13 mouse cellular contexts compared by ENCODE assay signal in genomic region chr11:111687769-111688168, GRCm38 (mm10).
DNase-seq lines count a peak whose midpoint lies in the region; ATAC-seq and TF ChIP-seq lines count a peak whose summit lies in the region.
"Had no signal": no experiment of that assay in that cellular context is flagged by ENCODE, and none has a peak within 500 bp of the region (broad histone marks: within the 10 kb centered on the region; RNA-seq: fewer than 3 reads in every experiment).

No protein-coding gene starts in this region.

- no peak for DNase-seq in limb, embryonic 10.5 days (ENCODE audit: low spot score)
- DNase-seq in MEL (ENCODE audit: low read depth, low spot score) = peak; percentile 98
- DNase-seq in cerebellum, postnatal 14 days = no peak
- DNase-seq in layer of hippocampus, postnatal 25 days (ENCODE audit: extremely low spot score in 1 of 2, low spot score in 1 of 2) = no peak
- no peak for DNase-seq in right cerebral cortex, postnatal 14 days
- DNase-seq: adrenal gland, postnatal 36 days; B cell, adult 2 months; heart, adult 11 months; lung, embryonic 14.5 days had no signal

- H3K9me3 ChIP-seq in limb, embryonic 12.5 days = no peaks in the 10 kb centered on the region
- no peaks in the 10 kb centered on the region for H3K9me3 ChIP-seq in limb, embryonic 10.5 days (replicated peaks)
- no peaks in the 10 kb centered on the region for H3K9me3 ChIP-seq in MEL (replicated peaks; ENCODE audit: insufficient read depth, low read length)
- no peaks in the 10 kb centered on the region for H3K9me3 ChIP-seq in intestine, embryonic 15.5 days
- H3K9me3 ChIP-seq: hindbrain, embryonic 12.5 days had no signal

- H3K79me2 ChIP-seq in MEL (ENCODE audit: control insufficient read depth, insufficient read depth, low read length, poor library complexity) = no peaks in the 10 kb centered on the region

- TF ChIP-seq RAD21 in MEL (IDR thresholded peaks at IDR 0.05; ENCODE audit: low read depth, low read length) = no peak; the same call in 1 of the 2 replicates

- H3K27ac ChIP-seq in limb, embryonic 12.5 days = peak overlapping the region; percentile 60; the same call in 1 of the 2 replicates
- H3K27ac ChIP-seq in limb, embryonic 10.5 days = no peak overlapping the region
- peak overlapping the region; percentile 93 for H3K27ac ChIP-seq in MEL (ENCODE audit: control insufficient read depth, low read depth, low read length)
- no peak overlapping the region for H3K27ac ChIP-seq in intestine, embryonic 15.5 days
- H3K27ac ChIP-seq: hindbrain, embryonic 12.5 days had no signal

- WGBS in limb, embryonic 12.5 days = 37% methylated on average over 3 of the region's 3 CpGs
- 75% methylated on average over 3 of the region's 3 CpGs for WGBS in limb, embryonic 10.5 days
- 35% methylated on average over 3 of the region's 3 CpGs for WGBS in intestine, embryonic 15.5 days

- TF ChIP-seq POLR2A in MEL (IDR thresholded peaks at IDR 0.05; ENCODE audit: control insufficient read depth in 1 of 2, insufficient read depth in 1 of 2, low read depth in 1 of 2, low read length in 2 of 2, poor library complexity in 1 of 2) = peak in 1 of 2 experiments; percentile 27; a peak in 1 of 4 replicates

- peaks cover 22% of the 10 kb centered on the region for H3K4me1 ChIP-seq in limb, embryonic 12.5 days (replicated peaks)
- peaks cover 16% of the 10 kb centered on the region; the same call in 1 of the 2 replicates for H3K4me1 ChIP-seq in limb, embryonic 10.5 days
- peaks cover 20 to 33% of the 10 kb centered on the region in 2 experiments for H3K4me1 ChIP-seq in MEL (ENCODE audit: control insufficient read depth in 1 of 2, insufficient read depth in 2 of 2, low read length in 2 of 2)
- H3K4me1 ChIP-seq in intestine, embryonic 15.5 days (replicated peaks) = no peaks in the 10 kb centered on the region
- H3K4me1 ChIP-seq: hindbrain, embryonic 12.5 days had no signal

- no peaks in the 10 kb centered on the region for H3K36me3 ChIP-seq in limb, embryonic 12.5 days
- no peaks in the 10 kb centered on the region for H3K36me3 ChIP-seq in limb, embryonic 10.5 days
- peaks cover 0 to 29% of the 10 kb centered on the region in 2 experiments; a peak in 2 of 4 replicates for H3K36me3 ChIP-seq in MEL (ENCODE audit: control insufficient read depth in 1 of 2, insufficient read depth in 2 of 2, low read length in 2 of 2)
- no peaks in the 10 kb centered on the region for H3K36me3 ChIP-seq in intestine, embryonic 15.5 days
- H3K36me3 ChIP-seq: hindbrain, embryonic 12.5 days had no signal

- TF ChIP-seq EP300 in MEL (IDR thresholded peaks at IDR 0.05; ENCODE audit: low read depth in 1 of 2, low read length in 2 of 2) = peak; percentile 99

- no peak overlapping the region for H3K4me2 ChIP-seq in limb, embryonic 12.5 days
- no peak overlapping the region for H3K4me2 ChIP-seq in intestine, embryonic 15.5 days (replicated peaks)
- H3K4me2 ChIP-seq: hindbrain, embryonic 12.5 days; lung, embryonic 14.5 days had no signal

- H3K4me3 ChIP-seq in limb, embryonic 12.5 days (replicated peaks) = no peak overlapping the region
- no peak overlapping the region for H3K4me3 ChIP-seq in limb, embryonic 10.5 days
- peak overlapping the region in 1 of 2 experiments; percentile 28; a peak in 2 of 4 replicates for H3K4me3 ChIP-seq in MEL (ENCODE audit: control insufficient read depth in 1 of 2, insufficient read depth in 1 of 2, low read depth in 2 of 2, low read length in 2 of 2)
- H3K4me3 ChIP-seq in intestine, embryonic 15.5 days (replicated peaks) = no peak overlapping the region
- H3K4me3 ChIP-seq: hindbrain, embryonic 12.5 days had no signal

- ATAC-seq in limb, embryonic 12.5 days (ENCODE audit: insufficient number of reproducible peaks, insufficient read depth, low FRiP score, low TSS enrichment, low read depth) = no peak
- peak; percentile 95 for ATAC-seq in intestine, embryonic 15.5 days
- peak; percentile 94 for ATAC-seq in megakaryocyte progenitor cell, adult 5-6 weeks (replicated peaks; ENCODE audit: poor library complexity)

- no peak overlapping the region for H3K9ac ChIP-seq in limb, embryonic 12.5 days (replicated peaks)
- H3K9ac ChIP-seq in MEL (ENCODE audit: control insufficient read depth, low read depth, low read length, poor library complexity, severe bottlenecking) = peak overlapping the region; percentile 20; the same call in 1 of the 2 replicates
- H3K9ac ChIP-seq in intestine, embryonic 15.5 days = no peak overlapping the region
- H3K9ac ChIP-seq: hindbrain, embryonic 12.5 days; lung, embryonic 14.5 days had no signal

- TF ChIP-seq CTCF in MEL (IDR thresholded peaks at IDR 0.05 in 2 of 3, conservative IDR thresholded peaks at IDR 0.05 in 1 of 3; ENCODE audit: control insufficient read depth in 1 of 3, insufficient read depth in 1 of 3, low read depth in 2 of 3, low read length in 3 of 3, poor library complexity in 1 of 3, severe bottlenecking in 1 of 3) = no peak

- H3K27me3 ChIP-seq in limb, embryonic 12.5 days = no peaks in the 10 kb centered on the region
- H3K27me3 ChIP-seq in limb, embryonic 10.5 days (ENCODE audit: low read depth, poor library complexity, severe bottlenecking) = no peaks in the 10 kb centered on the region
- no peaks in the 10 kb centered on the region for H3K27me3 ChIP-seq in MEL (ENCODE audit: control insufficient read depth in 1 of 2, insufficient read depth in 2 of 2, low read length in 2 of 2)
- H3K27me3 ChIP-seq in intestine, embryonic 15.5 days (replicated peaks) = no peaks in the 10 kb centered on the region
- H3K27me3 ChIP-seq: hindbrain, embryonic 12.5 days had no signal

TF ChIP-seq in MEL, 35 proteins besides CTCF, POLR2A, EP300 and RAD21:
- TF ChIP-seq HCFC1 (IDR thresholded peaks at IDR 0.05; ENCODE audit: low read depth, low read length) (peak; percentile 68), TBP (IDR thresholded peaks at IDR 0.05; ENCODE audit: low read depth, low read length) (peak; percentile 76), NELFE (IDR thresholded peaks at IDR 0.05; ENCODE audit: low read depth, low read length) (peak; percentile 34; the same call in 1 of the 2 replicates), POLR2AphosphoS5 (IDR thresholded peaks at IDR 0.05; ENCODE audit: borderline replicate concordance, low read depth, low read length) (no peak), E2F4 (IDR thresholded peaks at IDR 0.05; ENCODE audit: borderline replicate concordance, low read depth, low read length) (no peak), CHD2 (IDR thresholded peaks at IDR 0.05; ENCODE audit: low read length) (peak; percentile 63; the same call in 1 of the 2 replicates), GABPA (IDR thresholded peaks at IDR 0.05; ENCODE audit: low read depth, low read length) (no peak), MAX (IDR thresholded peaks at IDR 0.05; ENCODE audit: low read length) (peak; percentile 64; the same call in 1 of the 2 replicates), MXI1 (IDR thresholded peaks at IDR 0.05; ENCODE audit: low read depth, low read length) (peak; percentile 54; the same call in 1 of the 2 replicates), SIN3A (IDR thresholded peaks at IDR 0.05; ENCODE audit: low read length) (peak; percentile 86), USF2 (IDR thresholded peaks at IDR 0.05; ENCODE audit: borderline replicate concordance in 1 of 2, insufficient read depth in 1 of 2, low read depth in 1 of 2, low read length in 2 of 2) (no peak), GATA1 (IDR thresholded peaks at IDR 0.05; ENCODE audit: low read depth, low read length) (peak; percentile 99), SMC3 (IDR thresholded peaks at IDR 0.05; ENCODE audit: low read depth, low read length) (no peak), POLR2AphosphoS2 (IDR thresholded peaks at IDR 0.05; ENCODE audit: low read length) (peak; percentile 52; the same call in 1 of the 2 replicates), MYC (IDR thresholded peaks at IDR 0.05; ENCODE audit: low read depth, low read length) (peak; percentile 83), MEF2A (IDR thresholded peaks at IDR 0.05; ENCODE audit: extremely low read depth, insufficient replicate concordance, low read depth, low read length, poor library complexity, severe bottlenecking) (peak; percentile 67; the same call in 1 of the 2 replicates), JUND (IDR thresholded peaks at IDR 0.05; ENCODE audit: low read depth, low read length) (peak; percentile 82), ZNF384 (IDR thresholded peaks at IDR 0.05; ENCODE audit: low read depth, low read length) (peak; percentile 58; the same call in 1 of the 2 replicates), CHD1 (IDR thresholded peaks at IDR 0.05; ENCODE audit: low read depth, low read length) (no peak), USF1 (IDR thresholded peaks at IDR 0.05; ENCODE audit: low read depth, low read length) (no peak), ZMIZ1 (IDR thresholded peaks at IDR 0.05; ENCODE audit: low read depth, low read length) (peak; percentile 71; the same call in 1 of the 2 replicates), NRF1 (IDR thresholded peaks at IDR 0.05; ENCODE audit: insufficient read depth, low read depth, low read length, poor library complexity, severe bottlenecking) (no peak), MAFK (IDR thresholded peaks at IDR 0.05; ENCODE audit: borderline replicate concordance, low read depth, low read length) (0 out of 2 replicates have a peak, but pooled peaks have one; percentile 70), ETS1 (IDR thresholded peaks at IDR 0.05; ENCODE audit: low read depth, low read length) (peak; percentile 97), BHLHE40 (IDR thresholded peaks at IDR 0.05; ENCODE audit: borderline replicate concordance, low read depth, low read length) (peak; percentile 81), ELF1 (IDR thresholded peaks at IDR 0.05; ENCODE audit: low read depth, low read length) (peak; percentile 66; the same call in 1 of the 2 replicates), ZC3H11A (IDR thresholded peaks at IDR 0.05; ENCODE audit: low read depth, low read length) (no peak; the same call in 1 of the 2 replicates), MYB (IDR thresholded peaks at IDR 0.05; ENCODE audit: low read depth, low read length) (peak; percentile 98), KAT2A (conservative IDR thresholded peaks at IDR 0.05; ENCODE audit: low read depth, low read length) (peak; percentile 29; the same call in 1 of the 2 replicates), MAZ (IDR thresholded peaks at IDR 0.05; ENCODE audit: low read depth, low read length) (peak; percentile 32; the same call in 1 of the 2 replicates), TCF12 (IDR thresholded peaks at IDR 0.05; ENCODE audit: low read depth, low read length) (peak; percentile 99), RCOR1 (IDR thresholded peaks at IDR 0.05; ENCODE audit: low read depth, low read length) (peak; percentile 94), UBTF (IDR thresholded peaks at IDR 0.05; ENCODE audit: borderline replicate concordance, insufficient read depth, low read depth, low read length) (no peak), TAL1 (IDR thresholded peaks at IDR 0.05; ENCODE audit: low read length) (peak; percentile 95), ZKSCAN1 (IDR thresholded peaks at IDR 0.05; ENCODE audit: low read depth, low read length) (no peak; the same call in 1 of the 2 replicates)

Comparison
In these comparisons a context has a peak if more than half of its experiments do, and no peak if none do; other contexts are left out.
1. H3K27ac ChIP-seq: peak in limb, embryonic 12.5 days (single experiment) and MEL (single experiment); none in limb, embryonic 10.5 days (single experiment) and intestine, embryonic 15.5 days (single experiment).